Mouse (Mus musculus) thymus, adult 2 months (tissue): ENCODE data around the gene Sgms1.

Source experiments
- CTCF ChIP-seq: fragments of 200-500 bp; IDR thresholded peaks from 2 replicates; pipeline ENCODE4 v1.5.1; 2012; ENCODE audit warnings: mild to moderate bottlenecking, control low read depth, low read length, moderate library complexity, borderline replicate concordance; ENCODE audit not compliant: control insufficient read depth, poor library complexity, insufficient read depth; ENCODE audit errors: extremely low read depth
- POLR2A ChIP-seq: fragments of 200-500 bp; IDR thresholded peaks from 2 replicates; pipeline ENCODE4 v1.6.1; 2012; ENCODE audit warnings: mild to moderate bottlenecking, low read length, control low read depth, moderate library complexity; ENCODE audit not compliant: control insufficient read depth, poor library complexity, insufficient read depth; ENCODE audit errors: extremely low read depth

DNA sequence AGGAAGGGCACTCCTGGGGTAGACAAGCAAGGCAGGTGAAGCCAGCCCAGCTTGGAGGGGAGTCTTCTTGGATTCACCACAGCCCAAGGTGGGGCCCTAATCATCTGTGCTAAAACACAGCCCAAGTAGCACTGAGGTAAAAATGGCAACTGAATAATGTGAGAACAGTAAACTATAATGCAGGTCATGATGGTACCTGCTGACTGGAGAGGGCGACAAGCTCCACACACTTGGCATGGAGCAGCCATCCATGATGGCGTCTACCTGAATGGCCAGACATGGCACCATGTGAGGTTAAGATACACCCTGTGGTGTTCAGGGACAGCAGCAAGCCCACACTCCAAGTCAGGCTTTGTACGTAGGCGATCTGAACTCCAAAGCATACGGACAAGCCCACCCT is 190.4 kb downstream of the Sgms1 start:
- TF ChIP-seq CTCF: no peak
- TF ChIP-seq POLR2A: no peak
